Comparison of ENCODE assay signal across 17 mouse cellular contexts in the genomic region with DNA sequence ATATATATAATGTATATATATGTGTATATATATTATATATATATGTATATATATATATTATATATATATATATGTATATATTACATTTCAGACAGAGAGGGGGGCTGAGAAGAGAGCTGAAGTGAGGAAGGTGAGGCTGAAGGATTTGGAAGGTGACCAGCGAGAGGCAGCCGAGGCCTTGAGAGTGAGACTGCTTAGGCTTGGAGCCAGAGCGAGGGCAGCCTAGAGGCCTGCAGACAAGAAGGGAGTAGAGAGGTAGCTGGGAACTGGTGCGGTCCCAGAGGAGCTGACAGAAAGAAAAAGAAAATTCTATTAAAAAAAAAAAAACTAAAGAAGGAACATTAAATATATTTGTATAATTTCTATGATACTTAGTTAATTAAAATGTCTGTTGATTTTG. TPM values are rescaled to one million over a fixed set of nuclear protein-coding genes. Genes with fewer than 3 reads are reported as not detected.
A peak's percentile ranks its signal among the peaks of the same experiment; 100 is the strongest.
DNase-seq lines count a peak whose midpoint lies in the region; ATAC-seq lines count a peak whose summit lies in the region.
"Had no signal": no experiment of that assay in that cellular context is flagged by ENCODE, and none has a peak within 500 bp of the region (broad histone marks: within the 10 kb centered on the region; RNA-seq: fewer than 3 reads in every experiment).

No protein-coding gene starts in this region.

- H3K9me3 ChIP-seq in forebrain, embryonic 15.5 days = no peaks in the 10 kb centered on the region
- no peaks in the 10 kb centered on the region for H3K9me3 ChIP-seq in forebrain, embryonic 13.5 days (replicated peaks)
- H3K9me3 ChIP-seq in neural tube, embryonic 13.5 days = no peaks in the 10 kb centered on the region
- H3K9me3 ChIP-seq: embryonic facial prominence, embryonic 10.5 days; heart, embryonic 13.5 days; liver, embryonic 12.5 days; megakaryocyte, embryonic 14.5 days had no signal

- no peaks in the 10 kb centered on the region; the same call in 1 of the 2 replicates for H3K36me3 ChIP-seq in forebrain, embryonic 15.5 days
- H3K36me3 ChIP-seq in forebrain, embryonic 13.5 days (ENCODE audit: poor library complexity, severe bottlenecking) = peaks cover 15% of the 10 kb centered on the region; the same call in 1 of the 2 replicates
- H3K36me3 ChIP-seq in neural tube, embryonic 13.5 days = 0 out of 2 replicates have a peak, but pooled peaks cover 13% of the 10 kb centered on the region

- 68% methylated on average over 4 of the region's 4 CpGs for WGBS in forebrain, embryonic 15.5 days
- WGBS in forebrain, embryonic 13.5 days = 72% methylated on average over 4 of the region's 4 CpGs
- whole genome bisulfite sequencing in neural tube, embryonic 13.5 days = 83% methylated on average over 4 of the region's 4 CpGs

- ATAC-seq in forebrain, embryonic 15.5 days (replicated peaks) = no peak
- no peak for ATAC-seq in forebrain, embryonic 13.5 days
- ATAC-seq in neural tube, embryonic 13.5 days (ENCODE audit: low read depth) = no peak
- ATAC-seq: liver, embryonic 12.5 days; lung, postnatal 0 days had no signal

- H3K9ac ChIP-seq in forebrain, embryonic 15.5 days (replicated peaks) = no peak overlapping the region
- H3K9ac ChIP-seq in forebrain, embryonic 13.5 days = no peak overlapping the region
- peak overlapping the region; percentile 46; the same call in 1 of the 2 replicates for H3K9ac ChIP-seq in neural tube, embryonic 13.5 days
- H3K9ac ChIP-seq: heart, embryonic 13.5 days; liver, embryonic 12.5 days had no signal

- H3K27ac ChIP-seq in forebrain, embryonic 15.5 days (replicated peaks) = no peak overlapping the region
- H3K27ac ChIP-seq in forebrain, embryonic 13.5 days = no peak overlapping the region
- no peak overlapping the region for H3K27ac ChIP-seq in neural tube, embryonic 13.5 days (replicated peaks)
- H3K27ac ChIP-seq: embryonic facial prominence, embryonic 10.5 days; heart, embryonic 13.5 days; liver, embryonic 12.5 days had no signal

- DNase-seq in neural tube, embryonic 10.5 days (ENCODE audit: extremely low spot score, low spot score) = no peak
- DNase-seq in cerebellum, postnatal 25 days = peak; percentile 54 to 73
- no peak for DNase-seq in frontal cortex, postnatal 36 days (ENCODE audit: low spot score in 2 of 2)
- no peak for DNase-seq in right cerebral cortex, adult 18-20 months
- DNase-seq: layer of hippocampus, adult 9-11 months had no signal

- no peaks in the 10 kb centered on the region for H3K27me3 ChIP-seq in forebrain, embryonic 15.5 days
- H3K27me3 ChIP-seq in forebrain, embryonic 13.5 days = no peaks in the 10 kb centered on the region
- no peaks in the 10 kb centered on the region for H3K27me3 ChIP-seq in neural tube, embryonic 13.5 days
- H3K27me3 ChIP-seq: heart, embryonic 13.5 days; megakaryocyte, embryonic 14.5 days had no signal

- no peak overlapping the region for H3K4me3 ChIP-seq in forebrain, embryonic 15.5 days
- no peak overlapping the region for H3K4me3 ChIP-seq in forebrain, embryonic 13.5 days
- H3K4me3 ChIP-seq in neural tube, embryonic 13.5 days = no peak overlapping the region
- H3K4me3 ChIP-seq: heart, embryonic 13.5 days; liver, embryonic 12.5 days had no signal

- peaks cover 49% of the 10 kb centered on the region for H3K4me1 ChIP-seq in forebrain, embryonic 15.5 days
- peaks cover 40% of the 10 kb centered on the region for H3K4me1 ChIP-seq in forebrain, embryonic 13.5 days
- H3K4me1 ChIP-seq in neural tube, embryonic 13.5 days (replicated peaks) = peaks cover 49% of the 10 kb centered on the region

- peak overlapping the region; percentile 23; the same call in 1 of the 2 replicates for H3K4me2 ChIP-seq in forebrain, embryonic 15.5 days (replicated peaks)
- no peak overlapping the region for H3K4me2 ChIP-seq in forebrain, embryonic 13.5 days
- peak overlapping the region; percentile 31 for H3K4me2 ChIP-seq in neural tube, embryonic 13.5 days
- H3K4me2 ChIP-seq: liver, embryonic 12.5 days had no signal

RNA-seq across cellular contexts. Expression of a gene that starts 2.7 kb away (rescaled TPM):
- polyA plus RNA-seq in forebrain, embryonic 15.5 days (2015; fragmentation: Nextera tagmentation; extraction: Ambion mirVana) = 14.7 and 17.3 TPM in 2 replicates
- polyA plus RNA-seq in forebrain, embryonic 13.5 days (2015; fragmentation: Nextera tagmentation; extraction: Ambion mirVana) = 12.8 and 17.2 TPM in 2 replicates
- polyA plus RNA-seq in neural tube, embryonic 13.5 days (2015; fragmentation: Nextera tagmentation; extraction: Ambion mirVana) = 15.9 and 17.5 TPM in 2 replicates

RNA-seq across cellular contexts. Expression of a gene that starts 15.4 kb away (rescaled TPM):
- not detected in 2 replicates for polyA plus RNA-seq in forebrain, embryonic 15.5 days (2015; fragmentation: Nextera tagmentation; extraction: Ambion mirVana)
- polyA plus RNA-seq in forebrain, embryonic 13.5 days (2015; fragmentation: Nextera tagmentation; extraction: Ambion mirVana) = 0.21 TPM in 1 of 2 replicates, not detected in the other
- not detected in 2 replicates for polyA plus RNA-seq in neural tube, embryonic 13.5 days (2015; fragmentation: Nextera tagmentation; extraction: Ambion mirVana)
- polyA plus RNA-seq: embryonic facial prominence, embryonic 10.5 days; gonadal fat pad, adult 2 months; heart, embryonic 13.5 days; kidney, embryonic 14.5 days; liver, embryonic 12.5 days; lung, postnatal 0 days; neural tube, embryonic 11.5 days; spleen, adult 2 months had no signal

Comparison
In these comparisons a context has a peak if more than half of its experiments do, and no peak if none do; other contexts are left out.
1. DNase-seq: peak in cerebellum, postnatal 25 days (2 of 2); none in neural tube, embryonic 10.5 days (single experiment), frontal cortex, postnatal 36 days (0 of 2) and right cerebral cortex, adult 18-20 months (single experiment).